Mouse (Mus musculus) heart, embryonic 10.5 days (tissue): ENCODE data around the gene Dock4. TPM values are rescaled to one million over a fixed set of nuclear protein-coding genes. Genes with fewer than 3 reads are reported as not detected.

ENCODE experiments used
- DNase-seq: peaks from one replicate; pipeline ENCODE4 v3.0.0-alpha.2; 2017; ENCODE audit warnings: low spot score
- H3K27ac ChIP-seq: fragments of 300-500 bp; sonication (generic); 2 replicates; pipeline ENCODE4 v1.5.1; 2016; ENCODE audit warnings: mild to moderate bottlenecking
- H3K27me3 ChIP-seq: fragments of 300-500 bp; sonication (generic); 2 replicates; pipeline ENCODE4 v1.6.1; 2016; ENCODE audit warnings: mild to moderate bottlenecking; ENCODE audit not compliant: poor library complexity, insufficient read depth, severe bottlenecking
- H3K36me3 ChIP-seq: fragments of 300-500 bp; sonication (generic); 2 replicates; pipeline ENCODE4 v1.6.1; 2016; ENCODE audit warnings: mild to moderate bottlenecking, moderate library complexity
- H3K4me1 ChIP-seq: fragments of 300-500 bp; sonication (generic); 2 replicates; pipeline ENCODE4 v1.6.1; 2016; ENCODE audit warnings: mild to moderate bottlenecking
- H3K4me3 ChIP-seq: fragments of 300-500 bp; sonication (generic); 2 replicates; pipeline ENCODE4 v1.5.1; 2016; ENCODE audit warnings: mild to moderate bottlenecking, moderate library complexity
- H3K9me3 ChIP-seq: fragments of 300-500 bp; sonication (generic); 2 replicates; pipeline ENCODE4 v1.6.1; 2016; ENCODE audit warnings: mild to moderate bottlenecking, moderate library complexity
- WGBS: fragments of 180-500 bp; shearing (Covaris S2); methylation state at CpG from one replicate; pipeline ENCODE4 v1.1.7; 2016; 5-methylcytosine and 5-hydroxymethylcytosine counted together
- polyA plus RNA-seq: library from polyadenylated mRNA; unstranded; fragments of >200 nt; fragmentation: Nextera tagmentation; extraction: Ambion mirVana; gene quantifications from 2 replicates; pipeline ENCODE4 v1.2.1, GENCODE M21; 2016

Gene Dock4
- polyA plus RNA-seq, 1 experiment from 2014 or later: 10.5 TPM

- WGBS: 24% methylated on average over 2 of the region's 2 CpGs
- DNase-seq: no peak
- peak overlapping the region; percentile 66; the same call in 1 of the 2 replicates for H3K27ac ChIP-seq
These were observed 442.6 kb downstream of the Dock4 start for GRCm38 (mm10) chr12:40888261-40888791.

GRCm38 (mm10) chr12:40888829-40889228 is 443.1 kb downstream of the Dock4 start:
- peak overlapping the region; percentile 66 for H3K27ac ChIP-seq
- H3K36me3 ChIP-seq: no peaks in the 10 kb centered on the region
- H3K9me3 ChIP-seq: no peaks in the 10 kb centered on the region
- H3K4me1 ChIP-seq: peaks cover 7% of the 10 kb centered on the region
- no peak overlapping the region for H3K4me3 ChIP-seq
- WGBS: 58% methylated on average over 1 of the region's 1 CpGs
- DNase-seq: no peak
- no peaks in the 10 kb centered on the region for H3K27me3 ChIP-seq

More at GRCm38 (mm10) chr12:40888261-40888791, 442.6 kb downstream of the Dock4 start:
- Histone ChIP-seq H3K4me3 (no peak overlapping the region), H3K27me3 (no peaks in the 10 kb centered on the region), H3K9me3 (no peaks in the 10 kb centered on the region), H3K4me1 (peaks cover 7% of the 10 kb centered on the region), H3K36me3 (no peaks in the 10 kb centered on the region)

- Histone ChIP-seq H3K9me3 (no peaks in the 10 kb centered on the region), H3K36me3 (no peaks in the 10 kb centered on the region), H3K27ac (peak overlapping the region; percentile 66; the same call in 1 of the 2 replicates), H3K27me3 (no peaks in the 10 kb centered on the region), H3K4me1 (peaks cover 7% of the 10 kb centered on the region), H3K4me3 (no peak overlapping the region)
- DNase-seq: no peak
- 83% methylated on average over 3 of the region's 3 CpGs for WGBS
These were observed 443.8 kb downstream of the Dock4 start for GRCm38 (mm10) chr12:40889534-40889933.

- H3K27me3 ChIP-seq: no peaks in the 10 kb centered on the region
- H3K4me1 ChIP-seq: peaks cover 7% of the 10 kb centered on the region
- no peaks in the 10 kb centered on the region for H3K36me3 ChIP-seq
- H3K4me3 ChIP-seq: no peak overlapping the region
- no peaks in the 10 kb centered on the region for H3K9me3 ChIP-seq
- H3K27ac ChIP-seq: no peak overlapping the region
- DNase-seq: no peak
These were observed 445.4 kb downstream of the Dock4 start for GRCm38 (mm10) chr12:40891168-40891567.

- DNase-seq: no peak
- H3K36me3 ChIP-seq: no peaks in the 10 kb centered on the region
- WGBS: 62% methylated on average over 5 of the region's 7 CpGs
- H3K9me3 ChIP-seq: no peaks in the 10 kb centered on the region
- H3K4me1 ChIP-seq: peaks cover under 1% of the 10 kb centered on the region; the same call in 1 of the 2 replicates
- no peaks in the 10 kb centered on the region for H3K27me3 ChIP-seq
- no peak overlapping the region for H3K4me3 ChIP-seq
- no peak overlapping the region for H3K27ac ChIP-seq
These were observed 448.0 kb downstream of the Dock4 start for GRCm38 (mm10) chr12:40893741-40894140.

- no peak overlapping the region for H3K4me3 ChIP-seq
- no peaks in the 10 kb centered on the region for H3K36me3 ChIP-seq
- H3K4me1 ChIP-seq: no peaks in the 10 kb centered on the region
- DNase-seq: no peak
- H3K27me3 ChIP-seq: no peaks in the 10 kb centered on the region
- H3K27ac ChIP-seq: no peak overlapping the region
- H3K9me3 ChIP-seq: no peaks in the 10 kb centered on the region
- 89% methylated on average over 5 of the region's 5 CpGs for WGBS
These were observed 448.9 kb downstream of the Dock4 start for GRCm38 (mm10) chr12:40894695-40895094.

Other genes with a start within 250 kb of the Dock4 start
- gene Lsmem1, start 246.5 kb upstream of the Dock4 start, polyA plus RNA-seq: 11.5 and 20.7 TPM in 2 replicates
- 95.0 and 98.2 TPM in 2 replicates for gene Ifrd1, start 197.4 kb upstream of the Dock4 start, polyA plus RNA-seq
- gene Zfp277, start 50 bp upstream of the Dock4 start, polyA plus RNA-seq: 32.4 and 38.9 TPM in 2 replicates